Mouse (Mus musculus) ES-CJ7 (cell line): Measurements from ENCODE around the gene Mxi1.
A peak's percentile ranks its signal among the peaks of the same experiment; 100 is the strongest.
"Not testable (repeated sequence)": the region's sequence is repeated elsewhere in the genome, so short reads cannot be mapped to it uniquely, and the experiment has no call there.

ENCODE experiments used
- DNase-seq: peaks from one replicate; pipeline ENCODE4 v3.0.0; 2011; ENCODE audit warnings: low read depth, low spot score

Mxi1 gene

GRCm38 (mm10) chr19:53364963-53365362 is 54.6 kb downstream of the Mxi1 start:
- no peak for DNase-seq

GRCm38 (mm10) chr19:53366057-53366775 is 55.9 kb downstream of the Mxi1 start:
- no peak for DNase-seq

DNA sequence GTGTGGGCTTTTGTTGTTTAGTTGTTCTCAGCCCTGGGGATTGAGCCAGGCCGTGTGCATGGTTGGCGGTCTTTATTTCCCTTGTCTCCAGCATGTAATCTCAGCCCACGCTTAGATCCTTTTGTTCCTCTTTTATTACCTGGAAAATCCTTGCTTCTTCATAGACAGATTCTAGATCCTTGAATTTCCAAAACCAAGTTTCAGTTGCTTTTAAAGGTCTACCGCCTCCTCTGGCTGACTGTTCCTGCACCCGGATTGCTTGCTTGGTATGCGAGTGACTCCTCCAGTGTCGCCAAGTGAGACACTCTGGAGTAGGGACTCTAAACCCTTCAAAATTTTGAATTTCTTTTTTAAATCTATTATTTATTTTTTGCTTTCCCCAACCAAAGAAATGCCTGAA is 56.6 kb downstream of the Mxi1 start:
- no peak for DNase-seq

DNA sequence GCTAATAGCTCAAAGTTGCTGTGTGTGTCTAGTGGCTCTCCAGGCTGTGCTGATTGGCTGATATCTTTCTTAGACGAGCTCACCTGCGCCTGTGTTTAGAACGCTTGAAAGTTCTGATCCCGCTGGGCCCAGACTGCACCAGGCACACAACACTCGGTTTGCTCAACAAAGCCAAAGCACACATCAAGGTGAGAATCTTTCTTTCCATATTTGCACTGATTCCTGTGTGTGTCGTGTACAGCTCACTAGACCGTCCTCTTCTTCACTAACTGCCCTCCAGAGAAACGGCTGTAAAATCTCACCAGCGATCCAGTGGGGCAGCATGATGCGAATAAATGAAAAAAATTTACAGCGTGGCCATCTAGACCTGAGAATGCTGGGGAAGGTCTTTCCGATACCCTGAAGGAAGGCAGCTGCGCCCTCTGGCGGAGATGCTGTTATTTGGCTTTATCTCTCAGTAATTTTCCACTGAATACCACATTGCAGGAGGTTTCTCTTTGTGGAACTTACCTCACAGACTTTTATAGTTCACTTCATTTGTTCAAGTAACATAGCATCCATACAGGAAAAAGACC is 59.2 kb downstream of the Mxi1 start:
- DNase-seq = peak; percentile 88

DNA sequence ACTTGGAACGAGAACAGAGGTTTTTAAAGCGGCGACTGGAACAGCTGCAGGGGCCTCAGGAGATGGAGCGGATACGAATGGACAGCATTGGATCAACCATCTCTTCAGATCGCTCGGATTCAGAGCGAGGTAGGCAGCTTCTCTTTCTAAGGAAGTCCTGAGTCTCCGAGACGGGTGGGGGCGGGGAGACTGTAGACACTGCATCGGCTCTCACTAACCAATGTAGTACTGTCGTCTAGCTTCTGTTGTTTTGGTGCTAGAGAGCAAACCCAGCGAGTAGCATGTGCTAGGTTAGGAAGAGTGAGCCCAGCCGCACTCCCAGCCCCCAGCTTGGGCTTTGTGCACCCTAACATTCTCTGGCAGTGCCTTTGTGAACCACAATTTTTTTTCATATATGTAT is 59.9 kb downstream of the Mxi1 start:
- peak; percentile 73 for DNase-seq

GRCm38 (mm10) chr19:53371666-53372065 is 61.3 kb downstream of the Mxi1 start, which contains the start of gene Gm10197:
Gm10197 (minus strand) TSS chr19:53371766.
- DNase-seq = no peak

GRCm38 (mm10) chr19:53373570-53373969 is 63.3 kb downstream of the Mxi1 start:
- no peak for DNase-seq

- no peak for DNase-seq
Measured at GRCm38 (mm10) chr19:53375299-53375698, 65.0 kb downstream of the Mxi1 start.

DNA sequence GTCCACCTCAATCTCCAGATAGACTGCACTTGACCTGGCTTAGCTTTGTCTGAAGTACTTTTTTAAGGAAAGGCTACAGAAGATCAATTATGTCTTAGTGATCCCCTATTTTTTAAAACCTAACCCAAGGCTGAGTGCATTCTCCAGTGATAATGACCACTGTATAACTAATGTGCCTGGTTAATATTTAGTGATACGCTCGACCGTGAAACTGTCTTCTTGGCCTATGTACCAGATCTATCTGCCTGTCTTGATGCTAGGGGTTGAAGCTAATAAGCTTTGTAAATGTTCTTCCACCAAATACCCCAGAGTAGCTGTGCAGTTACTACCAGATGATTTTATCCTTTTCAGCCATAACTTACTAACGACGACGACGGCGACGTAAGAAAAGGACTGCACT is 65.5 kb downstream of the Mxi1 start:
- no peak for DNase-seq

- no peak for DNase-seq
Measured at GRCm38 (mm10) chr19:53377652-53378051, 67.3 kb downstream of the Mxi1 start.

DNA sequence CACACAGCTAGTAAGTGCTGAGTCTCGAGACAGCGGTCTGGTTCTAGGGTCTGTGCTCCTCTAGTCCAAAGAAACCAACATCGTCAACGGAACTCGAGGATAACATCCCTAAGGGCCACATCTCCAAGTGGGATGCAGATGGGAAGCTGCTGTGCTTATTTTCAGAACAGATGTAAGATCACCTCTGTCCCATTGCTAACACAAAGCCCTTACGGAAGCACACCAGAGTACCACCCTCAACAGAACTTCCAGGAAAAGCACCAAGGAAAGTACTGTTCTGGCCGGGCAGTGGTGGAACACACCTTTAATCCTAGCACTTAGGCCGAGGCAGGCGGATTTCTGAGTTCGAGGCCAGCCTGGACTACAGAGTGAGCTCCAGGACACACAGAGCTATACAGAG is 68.1 kb downstream of the Mxi1 start:
- DNase-seq = no peak

DNA sequence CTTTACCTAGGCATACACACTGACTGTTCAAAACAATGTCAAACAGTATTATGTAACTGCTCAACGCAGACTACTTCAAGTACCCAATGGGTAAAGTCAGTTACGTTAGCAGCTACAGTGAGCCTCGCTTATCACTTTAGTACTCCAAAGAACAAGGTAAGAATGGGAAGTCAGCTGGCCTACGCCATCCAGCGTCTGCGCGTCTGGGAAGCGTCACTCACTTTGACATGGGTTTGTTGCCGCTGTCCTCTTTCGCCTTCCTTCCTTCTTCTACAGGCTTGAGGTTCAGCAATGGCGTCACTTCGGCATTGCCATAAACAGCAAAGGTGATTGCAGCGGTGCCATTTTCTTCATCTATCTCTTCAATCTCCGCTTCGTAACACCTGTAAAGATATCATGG is 73.0 kb downstream of the Mxi1 start:
- no peak for DNase-seq

DNA sequence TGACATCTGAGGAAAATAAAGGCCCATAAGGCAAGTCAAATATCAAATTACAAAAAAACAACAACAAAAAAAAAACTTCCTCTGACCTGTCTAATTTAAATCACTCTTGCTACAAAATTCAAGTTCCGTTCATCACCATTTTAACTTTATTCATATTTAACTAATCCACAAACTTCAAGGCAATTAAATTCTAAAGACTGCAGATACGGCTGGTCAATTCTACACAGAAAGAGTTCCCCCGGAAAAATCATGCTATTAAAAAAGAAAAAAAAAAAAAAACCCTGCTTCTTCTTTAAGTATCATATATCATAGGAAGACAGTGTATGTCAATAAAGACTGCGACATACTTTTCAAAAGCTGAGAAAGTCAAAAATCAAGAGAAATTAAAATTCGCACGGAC is 79.1 kb downstream of the Mxi1 start:
- DNase-seq = no peak

DNA sequence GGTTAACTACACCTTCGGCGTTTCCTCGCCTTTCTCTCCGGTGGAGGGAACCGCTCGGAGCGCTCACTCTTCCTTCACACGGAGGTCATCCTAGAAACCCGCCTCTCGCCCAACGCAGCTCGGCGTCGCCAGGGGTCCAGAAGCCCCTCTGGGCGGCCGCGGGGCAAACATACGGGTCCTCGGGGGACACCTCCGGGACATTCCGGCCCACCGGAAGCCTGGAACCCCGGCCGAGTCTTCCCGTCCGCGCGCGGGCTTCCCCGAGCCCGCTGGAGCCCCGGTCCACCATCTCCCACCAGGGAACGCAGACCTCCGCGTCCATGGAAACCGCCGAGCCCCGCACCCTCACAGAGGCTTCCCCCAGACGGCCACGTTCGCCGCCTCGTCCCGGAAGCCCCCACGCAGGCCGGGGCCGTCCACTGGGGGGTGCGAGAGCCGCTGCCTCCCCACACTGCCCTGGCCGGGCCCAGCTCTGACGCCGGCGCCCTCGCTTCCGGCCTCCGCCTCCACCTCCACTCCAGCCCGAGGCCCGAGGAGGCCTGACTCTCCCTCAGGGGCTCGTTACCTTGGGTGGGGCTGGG is 79.6 kb downstream of the Mxi1 start:
- no peak for DNase-seq

DNA sequence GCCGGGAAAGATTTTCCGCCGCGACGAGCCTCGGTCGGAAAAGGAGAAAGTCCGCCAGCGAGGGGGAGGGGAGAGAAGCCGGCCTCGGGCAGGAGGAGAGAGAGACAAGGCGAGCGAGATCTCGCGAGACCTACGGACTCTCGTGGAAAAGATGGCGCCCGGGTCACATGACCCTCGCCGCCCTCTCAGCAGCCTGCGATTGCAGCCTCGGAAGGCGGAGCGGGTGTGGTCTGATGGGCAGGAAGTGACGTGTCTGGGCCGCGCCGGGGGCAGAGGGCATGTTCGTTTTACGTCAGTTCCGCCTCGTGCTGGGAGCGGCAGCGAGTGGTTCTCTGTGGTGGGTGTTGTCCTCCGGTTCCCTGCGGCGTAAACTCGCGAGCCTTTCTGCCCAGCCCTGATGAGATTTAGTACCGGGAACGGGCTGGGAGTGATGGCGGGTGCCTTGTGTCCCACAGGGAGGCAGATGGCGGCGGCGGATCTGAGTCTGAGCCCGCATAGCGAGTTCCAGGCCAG is 80.2 kb downstream of the Mxi1 start, which contains the start of gene Smndc1:
Gene Smndc1, minus strand, starts transcription at position 84 of the 513 bp plus-strand sequence.
- DNase-seq = peak; percentile 100

- DNase-seq = no peak
Measured at GRCm38 (mm10) chr19:53391386-53391785, 81.1 kb downstream of the Mxi1 start.

DNA sequence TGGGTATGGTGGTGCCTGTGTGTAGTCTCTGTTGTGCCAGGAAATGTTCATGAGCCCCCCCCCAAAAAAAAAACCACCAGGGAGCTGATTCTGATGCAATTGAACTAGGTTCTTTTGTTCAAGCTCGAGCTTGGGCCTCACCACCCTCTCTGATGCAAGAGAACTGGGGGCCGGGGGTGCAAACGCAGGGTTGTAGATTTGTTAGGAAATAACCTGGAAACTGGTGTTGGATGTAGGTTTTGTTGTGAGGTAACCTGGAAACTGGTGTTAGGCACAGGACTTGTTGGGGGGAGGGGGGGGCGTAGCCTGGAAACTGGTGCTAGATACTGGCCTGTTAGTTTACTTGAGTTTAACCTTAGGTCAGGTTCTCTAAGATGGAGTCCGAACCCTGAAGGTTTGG is 81.5 kb downstream of the Mxi1 start:
- peak; percentile 58 for DNase-seq

DNA sequence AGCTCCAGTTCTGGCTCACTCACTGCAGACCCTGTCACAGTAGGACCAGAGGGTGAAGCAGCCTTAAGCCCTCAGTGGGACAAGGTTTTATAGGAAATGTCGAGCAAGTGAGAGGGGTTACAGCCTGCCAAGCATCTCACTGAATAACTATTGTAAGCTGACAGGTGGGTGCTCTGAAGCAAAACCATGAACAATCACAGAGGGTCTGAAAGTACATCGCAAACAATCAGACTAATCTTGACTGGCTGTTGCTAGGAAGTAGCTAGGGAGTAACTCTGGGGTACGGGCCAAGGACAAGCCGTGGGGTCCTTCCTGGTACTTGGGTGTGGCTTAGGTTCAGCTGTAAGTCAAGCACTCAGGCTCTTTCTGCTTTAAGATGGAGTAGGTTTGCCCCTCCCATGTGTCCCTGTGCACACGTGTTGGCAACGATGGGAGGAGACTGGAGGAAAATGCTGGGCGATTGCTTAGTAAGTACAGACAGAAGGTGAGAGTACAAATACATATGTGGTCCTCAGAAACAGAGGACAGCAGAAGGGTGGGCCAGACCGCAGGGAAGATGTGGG is 82.5 kb downstream of the Mxi1 start:
- DNase-seq = peak; percentile 91

DNA sequence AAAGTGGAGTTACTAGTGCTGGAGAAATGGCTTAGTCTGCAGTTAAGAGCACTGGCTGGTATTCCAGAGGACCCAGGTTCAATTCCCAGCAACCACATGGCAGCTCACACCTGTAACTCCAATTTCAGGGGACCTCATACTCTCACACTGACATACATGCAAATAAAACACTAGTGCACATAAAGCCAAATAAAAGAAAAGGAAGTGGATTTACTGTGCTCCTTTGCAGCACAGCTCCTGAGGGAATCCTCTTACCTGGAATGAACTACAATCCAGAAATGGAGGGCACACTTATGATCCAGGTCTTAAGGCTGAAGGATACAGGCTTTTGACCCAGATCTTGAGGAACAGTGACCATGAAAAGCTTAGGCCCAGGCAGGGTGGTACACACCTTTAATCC is 83.3 kb downstream of the Mxi1 start:
- DNase-seq = no peak

GRCm38 (mm10) chr19:53394552-53394951 is 84.2 kb downstream of the Mxi1 start:
- peak; percentile 70 for DNase-seq

- not testable (repeated sequence) for DNase-seq
Measured at GRCm38 (mm10) chr19:53394956-53395355, 84.6 kb downstream of the Mxi1 start.

GRCm38 (mm10) chr19:53395805-53396204 is 85.5 kb downstream of the Mxi1 start:
- DNase-seq = not testable (repeated sequence)
